Mouse (Mus musculus): Measurements from ENCODE around the gene Pkd2.

Pkd2 gene

DNA sequence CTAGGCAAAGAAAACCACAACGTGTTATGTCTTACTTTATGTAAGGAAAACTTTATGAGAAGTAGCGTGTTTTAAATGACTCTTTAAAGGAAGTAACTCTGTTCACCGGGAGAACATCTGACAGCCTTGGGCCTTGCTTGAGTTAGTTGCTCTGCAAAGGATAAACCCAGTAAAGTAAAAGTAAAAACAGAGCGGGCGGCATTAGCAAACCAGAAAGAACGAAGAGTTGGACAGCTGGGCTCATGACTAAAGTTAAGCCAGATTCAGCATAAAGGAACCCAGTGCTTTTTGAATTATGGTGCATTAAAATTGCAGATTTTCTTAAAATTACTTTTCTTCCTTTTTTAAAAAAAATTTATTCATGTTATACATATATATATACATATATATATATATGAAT lies 4.7 kb upstream of the Pkd2 start:
- ChIA-PET CTCF (interaction anchor here in 1 of 4 experiments (1.0 kb wide), 1 partner anchor 18 kb away, joined by 3 read pairs; no protein-coding TSS in a partner anchor), POLR2A (interaction anchor here in 3 of 4 experiments (1.0 to 8.1 kb wide), 5 partner anchors 10 to 20 kb away, joined by 3 to 51 read pairs (median 3); partner anchors contain the start of gene Spp1 (in 1 of the 3))

DNA sequence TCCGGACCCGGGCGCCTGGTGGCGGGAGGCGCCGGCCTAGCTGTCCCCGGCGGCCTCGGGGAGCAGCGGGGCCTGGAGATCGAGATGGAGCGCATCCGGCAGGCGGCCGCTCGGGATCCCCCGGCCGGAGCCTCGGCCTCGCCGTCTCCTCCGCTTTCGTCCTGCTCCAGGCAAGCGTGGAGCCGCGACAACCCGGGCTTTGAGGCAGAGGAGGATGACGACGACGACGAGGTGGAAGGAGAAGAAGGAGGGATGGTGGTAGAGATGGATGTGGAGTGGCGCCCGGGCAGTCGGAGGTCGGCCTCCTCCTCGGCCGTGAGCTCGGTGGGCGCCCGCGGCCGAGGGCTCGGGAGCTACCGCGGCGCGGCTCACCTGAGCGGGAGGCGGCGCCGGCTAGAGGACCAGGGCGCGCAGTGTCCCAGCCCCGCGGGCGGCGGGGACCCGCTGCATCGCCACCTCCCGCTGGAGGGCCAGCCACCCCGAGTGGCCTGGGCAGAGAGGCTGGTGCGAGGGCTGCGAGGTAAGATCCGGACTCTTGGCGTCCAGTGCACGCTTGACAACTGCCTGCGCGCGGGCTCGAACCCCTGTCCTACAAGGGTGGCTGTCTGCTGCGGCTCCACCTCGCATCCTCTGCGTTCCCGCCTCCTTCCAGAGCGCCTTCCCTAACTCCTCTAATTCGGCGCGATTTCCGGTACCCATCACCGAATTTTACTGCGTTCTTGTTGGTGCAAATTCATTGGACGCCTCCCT lies 631 bp downstream of the Pkd2 start:
- ChIA-PET POLR2A (interaction anchor here in 3 of 4 experiments (0.6 to 15.2 kb wide), 27 partner anchors 8 to 127 kb away, joined by 3 to 210 read pairs (median 6); partner anchors contain the start of gene Spp1 (in 3 of the 3)), CTCF (interaction anchor here in 3 of 4 experiments (0.7 to 2.5 kb wide), 3 partner anchors 13 to 1623 kb away, joined by 3 to 8 read pairs (median 3); no protein-coding TSS in a partner anchor)

DNA sequence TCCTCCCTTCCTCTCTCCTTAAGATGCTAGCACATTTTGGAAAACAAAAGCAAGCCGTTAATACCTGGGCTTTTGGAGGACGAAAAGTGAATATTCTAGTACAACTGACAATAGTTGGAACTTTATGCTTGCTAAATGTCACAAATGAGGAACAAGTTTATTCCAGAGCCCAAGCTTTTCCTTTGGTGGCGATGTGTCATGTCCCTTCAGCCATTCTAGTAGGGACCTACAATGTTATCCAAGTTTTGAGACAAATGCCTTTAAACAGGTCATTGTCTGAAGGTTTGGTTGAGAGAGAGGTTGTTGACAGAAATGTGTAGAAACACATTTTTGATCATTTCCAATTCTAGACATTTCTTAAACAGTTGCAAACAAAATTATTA lies 1.2 kb downstream of the Pkd2 start:
- ChIA-PET CTCF (interaction anchor here in 3 of 4 experiments (0.7 to 2.5 kb wide), 3 partner anchors 14 to 1622 kb away, joined by 3 to 8 read pairs (median 3); no protein-coding TSS in a partner anchor), POLR2A (interaction anchor here in 3 of 4 experiments (0.5 to 15.2 kb wide), 24 partner anchors 11 to 127 kb away, joined by 3 to 210 read pairs (median 6); partner anchors contain the start of gene Spp1 (in 3 of the 3))

DNA sequence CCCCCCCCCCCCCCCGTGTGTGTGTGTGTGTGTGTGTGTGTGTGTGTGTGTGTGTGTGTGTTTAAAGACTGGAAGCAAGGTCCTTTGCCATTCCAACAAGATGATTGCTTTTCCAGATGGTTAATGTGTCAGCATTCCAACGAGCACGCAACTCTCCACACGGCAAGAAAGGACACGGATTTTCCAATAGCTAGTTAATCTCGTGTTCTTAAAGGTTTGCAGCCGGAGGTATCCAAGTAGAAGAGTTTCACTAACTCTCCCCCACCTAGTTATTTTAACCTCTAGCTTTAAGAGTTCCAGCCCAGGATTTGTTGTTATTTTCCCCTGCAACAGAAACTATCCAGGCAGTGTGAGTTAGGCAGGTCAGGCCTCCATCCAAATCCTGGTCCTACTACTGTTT lies 1.6 kb downstream of the Pkd2 start:
- ChIA-PET POLR2A (interaction anchor here in 3 of 4 experiments (0.5 to 15.2 kb wide), 17 partner anchors 11 to 114 kb away, joined by 3 to 210 read pairs (median 6); partner anchors contain the start of gene Spp1 (in 2 of the 3)), CTCF (interaction anchor here in 2 of 4 experiments (0.7 to 2.5 kb wide), 2 partner anchors 14 to 1622 kb away, joined by 3 to 8 read pairs; no protein-coding TSS in a partner anchor)

DNA sequence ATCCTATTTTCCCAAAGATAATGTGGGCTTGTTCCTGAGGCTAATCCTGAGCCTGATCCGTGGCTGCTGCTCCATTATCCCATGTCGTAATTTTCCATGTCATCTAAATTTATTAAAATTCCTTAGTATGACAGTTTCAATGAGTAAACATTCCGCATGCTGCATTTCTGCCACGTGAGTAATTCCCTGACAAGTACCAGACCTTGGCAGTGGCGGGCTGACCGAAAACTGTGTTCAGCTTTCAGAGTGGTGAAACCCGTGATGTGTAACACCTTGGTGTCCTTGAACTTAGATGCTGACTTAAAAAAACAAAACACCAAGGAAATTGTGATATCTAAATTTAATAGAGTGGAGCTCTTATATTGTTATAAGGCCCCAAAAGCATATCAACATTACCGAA lies 6.0 kb downstream of the Pkd2 start:
- POLR2A ChIA-PET = interaction anchor here (0.8 to 15.2 kb wide), 35 partner anchors 8 to 394 kb away, joined by 3 to 210 read pairs (median 6); partner anchors contain the start of genes Spp1 (in 3 of the 4), BC005561 (in 2 of the 4) and Zfp951 (in 1 of the 4)
- CTCF ChIA-PET = interaction anchor here in 2 of 4 experiments (0.7 to 0.8 kb wide), 2 partner anchors 19 kb away, joined by 3 read pairs; no protein-coding TSS in a partner anchor

DNA sequence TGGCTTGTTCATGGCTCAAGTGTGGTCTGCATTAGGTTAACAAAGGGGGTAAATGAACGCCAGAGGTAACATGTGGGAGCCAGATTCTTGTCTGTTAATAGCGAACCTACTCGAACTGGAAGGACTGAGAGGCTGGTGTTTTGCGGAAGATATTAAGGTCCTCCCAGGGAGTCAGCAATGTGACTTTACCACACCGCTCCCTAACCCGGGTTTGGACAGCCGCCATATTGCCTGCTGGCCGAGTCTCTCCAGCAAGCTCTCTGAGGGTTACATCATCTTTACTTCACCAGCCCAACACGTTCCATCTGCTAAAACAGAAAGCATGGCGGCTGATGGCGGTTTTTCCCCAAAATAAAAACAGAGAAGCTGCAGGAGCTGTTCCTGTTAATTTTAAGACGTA lies 6.5 kb downstream of the Pkd2 start:
- ChIA-PET POLR2A (interaction anchor here (0.6 to 15.2 kb wide), 46 partner anchors 9 to 701 kb away, joined by 3 to 210 read pairs (median 4); partner anchors contain the start of genes Spp1 (in 3 of the 4), BC005561 (in 2 of the 4) and Zfp951 (in 1 of the 4)), CTCF (interaction anchor here in 2 of 4 experiments (0.7 to 0.8 kb wide), 2 partner anchors 19 kb away, joined by 3 read pairs; no protein-coding TSS in a partner anchor)

DNA sequence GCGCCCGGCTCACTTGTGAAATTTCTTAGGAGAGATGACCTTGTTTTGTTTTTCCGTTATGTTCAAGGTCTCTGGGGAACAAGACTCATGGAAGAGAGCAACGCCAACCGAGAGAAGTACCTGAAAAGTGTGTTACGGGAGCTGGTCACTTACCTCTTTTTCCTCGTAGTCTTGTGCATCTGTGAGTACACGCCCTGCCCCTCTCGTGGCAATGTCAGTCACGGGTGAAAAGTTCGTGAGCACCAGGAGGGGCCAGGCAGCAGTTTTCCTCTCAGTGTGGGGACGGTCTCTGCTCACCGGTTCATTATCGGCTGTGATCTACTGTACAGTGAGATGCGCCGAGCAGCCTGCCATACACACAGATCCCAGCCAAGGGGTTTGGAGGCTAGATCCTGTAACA lies 7.6 kb downstream of the Pkd2 start:
- ChIA-PET POLR2A (interaction anchor here in 3 of 4 experiments (0.5 to 15.2 kb wide), 28 partner anchors 10 to 772 kb away, joined by 3 to 210 read pairs (median 7); partner anchors contain the start of genes Spp1 (in 3 of the 3) and Zfp951 (in 1 of the 3)), CTCF (interaction anchor here in 1 of 4 experiments (0.7 kb wide), 1 partner anchor 39 kb away, joined by 3 read pairs; no protein-coding TSS in a partner anchor)

DNA sequence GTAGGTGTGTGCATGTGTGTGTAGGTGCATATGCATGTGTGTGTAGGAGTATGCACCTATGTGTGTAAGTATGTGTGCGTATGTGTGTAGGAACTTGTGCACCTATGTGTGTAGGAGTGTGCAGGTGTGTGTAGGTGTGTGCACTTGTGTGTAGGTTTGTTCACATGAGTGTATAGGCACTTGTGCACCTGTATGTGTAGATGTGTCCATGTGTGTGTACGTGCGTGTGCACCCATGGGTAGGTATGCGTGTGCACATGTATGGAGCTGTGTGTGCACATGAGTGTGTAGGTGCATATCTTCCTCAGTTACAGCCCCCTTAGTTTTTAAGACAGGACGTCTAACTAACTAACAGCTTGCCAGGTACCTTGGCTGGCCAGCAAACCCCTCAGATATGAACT lies 9.3 kb downstream of the Pkd2 start:
- CTCF ChIA-PET = no interaction called here
- POLR2A ChIA-PET = interaction anchor here in 2 of 4 experiments (0.8 to 15.2 kb wide), 8 partner anchors 10 to 33 kb away, joined by 3 to 210 read pairs (median 4); partner anchors contain the start of genes Pkd2 (in 1 of the 2) and Spp1 (in 1 of the 2)

DNA sequence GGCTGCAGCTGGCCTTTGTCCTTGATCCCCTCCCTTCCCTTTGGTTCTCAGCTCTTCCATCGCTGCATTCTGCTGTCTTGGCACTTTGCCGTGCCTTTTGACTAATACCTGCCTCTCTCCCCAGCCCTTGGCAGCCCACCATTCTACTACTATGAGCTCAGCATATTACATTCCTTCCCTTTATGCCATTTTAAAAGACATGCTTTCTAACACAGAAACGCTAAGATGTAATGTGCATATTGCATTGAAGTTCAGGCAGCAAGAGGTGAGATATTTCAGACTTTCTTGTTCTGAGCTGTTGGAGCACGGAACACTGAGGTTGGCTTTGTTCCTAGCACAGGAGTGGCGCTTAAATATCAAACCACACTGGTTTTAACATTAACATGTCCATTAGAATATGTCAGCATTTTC lies 11.7 kb downstream of the Pkd2 start:
- ChIA-PET CTCF (interaction anchor here in 1 of 4 experiments (1.7 kb wide), 1 partner anchor 40 kb away, joined by 3 read pairs; no protein-coding TSS in a partner anchor), POLR2A (interaction anchor here (0.7 to 15.2 kb wide), 10 partner anchors 9 to 1009 kb away, joined by 3 to 210 read pairs (median 7); partner anchors contain the start of gene Spp1 (in 1 of the 4))

DNA sequence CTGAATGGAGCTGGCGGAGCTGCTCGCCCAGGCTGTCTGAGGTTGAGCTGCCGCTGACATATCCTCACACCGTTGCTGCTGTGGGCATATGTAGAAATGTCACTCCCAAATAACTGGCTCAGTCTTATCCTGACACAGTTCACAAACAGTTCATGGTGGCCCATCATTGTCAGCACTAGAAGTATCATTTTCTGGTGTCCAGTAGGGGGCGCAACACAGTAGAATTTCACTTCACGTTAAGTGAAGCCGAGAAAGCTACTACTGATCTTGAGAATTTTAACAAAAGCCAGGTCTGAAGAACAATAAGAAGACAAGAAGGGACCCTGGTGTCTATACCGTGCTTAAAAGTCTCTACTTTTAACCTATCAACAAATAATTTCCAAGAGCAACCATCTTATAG lies 13.1 kb downstream of the Pkd2 start:
- CTCF ChIA-PET = interaction anchor here (0.6 to 2.1 kb wide), 22 partner anchors 8 to 780 kb away, joined by 3 to 10 read pairs (median 4); partner anchors contain the start of genes Aff1 (in 1 of the 4) and BC005561 (in 1 of the 4)
- POLR2A ChIA-PET = interaction anchor here (0.6 to 15.2 kb wide), 26 partner anchors 8 to 127 kb away, joined by 3 to 210 read pairs (median 4); partner anchors contain the start of genes Spp1 (in 3 of the 4) and Pkd2 (in 2 of the 4)

DNA sequence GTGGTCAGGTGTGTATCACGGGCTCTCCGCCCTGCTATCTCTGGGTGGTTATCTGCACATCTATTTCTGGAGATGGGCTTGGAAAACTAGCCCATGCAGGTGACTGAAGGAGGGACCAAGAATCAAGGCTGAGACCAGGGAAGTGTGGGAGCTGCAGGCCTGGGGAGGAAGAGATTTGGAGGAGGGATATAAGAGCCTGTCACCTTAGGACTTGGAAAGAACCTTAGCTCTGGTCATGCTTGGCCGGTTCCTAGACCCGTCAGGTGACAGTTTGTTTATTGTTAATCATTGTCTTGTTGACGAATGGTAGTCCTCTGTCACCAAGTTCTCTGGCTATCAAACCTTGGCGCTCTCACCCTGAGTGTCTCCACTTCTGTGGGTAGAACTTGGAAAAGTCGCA lies 21.1 kb downstream of the Pkd2 start:
- POLR2A ChIA-PET = interaction anchor here in 3 of 4 experiments (0.6 to 9.7 kb wide), 11 partner anchors 8 to 45 kb away, joined by 3 to 60 read pairs (median 3); partner anchors contain the start of genes Pkd2 (in 1 of the 3) and Spp1 (in 1 of the 3)
- CTCF ChIA-PET = interaction anchor here in 2 of 4 experiments (0.6 to 1.7 kb wide), 2 partner anchors 8 to 140 kb away, joined by 3 to 10 read pairs; no protein-coding TSS in a partner anchor

DNA sequence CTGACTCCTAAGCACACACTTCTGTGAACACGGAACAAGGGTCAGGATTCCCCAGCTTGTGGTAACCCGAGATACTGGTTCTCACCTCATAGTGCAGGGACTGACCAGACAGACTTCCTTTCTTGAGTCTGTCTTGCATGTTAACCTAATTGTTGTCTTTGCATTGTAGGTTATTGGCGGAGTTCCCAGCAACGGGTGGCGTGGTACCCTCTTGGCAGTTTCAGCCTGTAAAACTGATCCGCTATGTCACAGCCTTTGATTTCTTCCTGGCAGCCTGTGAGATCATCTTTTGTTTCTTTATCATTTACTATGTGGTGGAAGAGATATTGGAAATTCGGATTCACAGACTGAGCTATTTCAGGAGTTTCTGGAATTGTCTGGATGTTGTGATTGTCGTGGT lies 23.6 kb downstream of the Pkd2 start:
- ChIA-PET CTCF (interaction anchor here in 1 of 4 experiments (1.4 kb wide), 1 partner anchor 10 kb away, joined by 8 read pairs; no protein-coding TSS in a partner anchor), POLR2A (interaction anchor here in 2 of 4 experiments (1.0 to 9.7 kb wide), 4 partner anchors 11 to 17 kb away, joined by 3 to 60 read pairs (median 14); no protein-coding TSS in a partner anchor)

DNA sequence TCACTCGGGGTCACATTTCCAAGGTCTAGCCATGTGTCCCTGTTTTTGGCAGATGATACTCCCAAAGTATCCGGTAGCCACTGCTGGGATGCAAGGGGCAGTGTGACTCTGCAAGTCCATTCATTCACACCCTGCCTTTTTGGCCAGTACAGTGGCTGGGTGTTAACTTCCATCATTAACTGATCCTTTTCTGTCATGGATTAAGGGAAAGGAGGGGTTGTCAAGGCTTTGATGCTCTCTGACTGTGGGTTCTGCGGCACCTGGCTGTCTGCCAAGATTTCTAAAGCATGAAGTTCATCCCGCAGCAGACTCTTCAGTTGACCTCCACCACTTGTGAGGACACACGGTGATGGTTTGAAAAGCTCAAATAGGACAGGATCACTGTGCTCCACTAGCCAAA lies 32.3 kb downstream of the Pkd2 start:
- ChIA-PET POLR2A (interaction anchor here in 1 of 4 experiments (0.6 kb wide), 1 partner anchor 49 kb away, joined by 3 read pairs; no protein-coding TSS in a partner anchor), CTCF (no interaction called here)

DNA sequence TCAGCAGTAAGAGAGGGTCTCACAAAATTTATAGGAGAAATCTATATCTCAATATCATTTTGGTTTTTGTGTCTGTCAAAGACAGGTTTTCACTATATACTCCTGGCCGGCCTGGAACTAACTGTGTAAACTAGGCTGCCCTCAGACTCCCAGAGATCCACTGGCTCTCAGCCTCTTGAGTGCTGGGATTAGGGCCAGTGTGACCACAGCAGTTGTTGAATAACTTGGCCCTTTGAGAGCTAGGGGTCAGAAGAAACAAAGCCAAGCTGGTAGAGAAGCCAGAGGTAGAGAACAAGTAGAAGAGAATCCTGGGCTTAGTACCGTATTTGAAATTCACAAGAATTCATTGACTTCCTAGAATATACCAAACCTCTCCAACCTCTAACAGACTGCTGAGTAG lies 45.6 kb downstream of the Pkd2 start:
- ChIA-PET CTCF (no interaction called here), POLR2A (interaction anchor here in 1 of 4 experiments (0.6 to 1.4 kb wide), 2 partner anchors 10 to 99 kb away, joined by 3 to 5 read pairs; no protein-coding TSS in a partner anchor)

DNA sequence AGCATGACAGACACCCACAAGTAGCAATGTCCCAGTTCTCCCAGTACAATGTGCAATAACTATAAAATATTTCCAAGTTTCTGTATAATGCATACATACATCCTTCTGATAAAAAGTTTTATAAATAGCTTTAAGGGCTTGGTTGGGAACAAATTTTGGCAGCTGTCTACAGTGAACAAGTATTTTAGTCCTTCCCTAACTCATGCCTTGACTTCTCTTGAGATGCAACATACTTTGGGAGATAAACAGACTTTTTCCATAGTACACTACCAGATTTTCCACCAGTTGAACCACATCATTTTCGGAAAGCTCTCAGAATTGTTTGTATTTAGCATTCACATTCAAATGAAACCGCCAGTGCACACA lies 48.6 kb downstream of the Pkd2 start:
- ChIA-PET CTCF (interaction anchor here in 2 of 4 experiments (0.5 to 1.1 kb wide), 2 partner anchors 36 to 70 kb away, joined by 3 to 4 read pairs; no protein-coding TSS in a partner anchor), POLR2A (interaction anchor here (0.5 to 2.9 kb wide), 13 partner anchors 9 to 1644 kb away, joined by 3 to 11 read pairs (median 5); partner anchors contain the start of gene Spp1 (in 1 of the 4))

DNA sequence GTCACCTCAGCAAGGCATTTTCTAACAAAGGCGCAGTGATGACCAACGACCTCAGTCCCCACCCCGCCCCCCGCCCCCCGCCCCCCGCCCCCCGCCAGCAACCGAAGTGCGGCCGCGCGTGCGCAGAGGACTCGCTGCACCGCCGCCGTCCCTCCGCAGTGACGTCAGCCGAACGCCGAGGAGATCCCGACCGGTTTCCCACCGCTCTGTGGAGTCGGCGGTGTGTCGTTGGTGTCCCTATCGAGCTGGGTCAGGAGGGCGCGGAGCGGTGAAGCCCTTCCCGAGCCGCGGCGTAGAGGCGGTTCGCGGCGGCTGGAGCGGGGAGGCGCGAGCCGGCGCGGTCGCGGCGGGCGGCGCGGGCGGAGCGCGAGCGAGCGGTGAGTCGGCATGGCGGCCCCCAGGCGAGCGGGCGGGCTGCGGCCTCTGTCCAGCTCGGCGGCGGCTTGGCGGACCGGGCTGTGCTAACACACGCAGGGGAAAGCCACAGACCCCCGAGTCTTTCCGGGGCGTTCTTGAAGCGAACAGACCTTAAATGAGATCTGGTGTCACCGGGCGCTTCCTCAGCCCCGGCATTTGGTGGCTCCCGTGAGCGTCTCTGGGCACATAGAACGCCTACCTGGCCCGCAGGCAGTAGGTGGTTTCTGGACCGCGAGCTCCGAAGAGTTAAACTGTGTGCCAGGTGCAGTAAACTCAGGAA lies 49.1 kb downstream of the Pkd2 start, which contains the start of gene BC005561:
TSS of gene BC005561 (plus strand) at position 158 of the 697 bp plus-strand sequence.
- POLR2A ChIA-PET = interaction anchor here (0.6 to 2.9 kb wide), 20 partner anchors 10 to 730 kb away, joined by 3 to 11 read pairs (median 3); partner anchors contain the start of gene Spp1 (in 1 of the 4)
- CTCF ChIA-PET = interaction anchor here in 2 of 4 experiments (0.5 to 1.1 kb wide), 2 partner anchors 37 to 69 kb away, joined by 3 to 4 read pairs; no protein-coding TSS in a partner anchor

DNA sequence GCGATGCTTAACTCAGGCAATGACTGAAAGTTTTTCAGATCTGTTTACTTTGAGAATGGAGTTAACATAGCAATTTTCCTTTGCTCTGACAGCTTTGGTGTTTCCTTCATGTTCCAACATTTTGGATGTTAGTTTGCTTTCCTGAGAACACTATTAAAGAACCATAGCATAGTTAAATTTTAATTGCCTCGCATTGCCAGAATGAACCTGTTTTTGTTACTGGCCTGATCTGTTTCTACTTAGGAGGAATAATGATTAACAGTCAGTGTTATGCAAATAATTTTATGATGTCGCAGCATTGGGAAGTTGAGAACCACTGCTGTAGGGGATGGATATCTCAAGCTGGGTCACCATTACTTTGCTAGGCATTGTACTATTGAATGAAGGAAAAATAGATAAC lies 52.0 kb downstream of the Pkd2 start:
- POLR2A ChIA-PET = no interaction called here
- CTCF ChIA-PET = interaction anchor here in 1 of 4 experiments (1.1 kb wide), 1 partner anchor 39 kb away, joined by 3 read pairs; no protein-coding TSS in a partner anchor

All from embryonic stem cell, embryonic (primary cell).